Mouse (Mus musculus) MEL (cell line): Measurements from ENCODE around the gene Mpig6b. TPM values are rescaled to one million over a fixed set of nuclear protein-coding genes. Genes with fewer than 3 reads are reported as not detected.

Source experiments
- DNase-seq: peaks from one replicate; pipeline ENCODE4 v3.0.0; 2011; ENCODE audit warnings: low read depth, low spot score
- H3K27ac ChIP-seq: 2 replicates; pipeline ENCODE4 v1.5.1; 2012; ENCODE audit warnings: low read depth, mild to moderate bottlenecking, control low read depth, low read length, moderate library complexity; ENCODE audit not compliant: control insufficient read depth
- H3K27me3 ChIP-seq, 2 experiments: fragments of 150-350 bp in 1 of 2; sonication (generic) in 1 of 2; 2 replicates each; pipeline ENCODE4 v1.6.1; 2012; ENCODE audit warnings: low read length in 2 of 2, mild to moderate bottlenecking in 2 of 2, improper control_type of control experiment in 1 of 2, moderate library complexity in 1 of 2; ENCODE audit not compliant: insufficient read depth in 2 of 2, control insufficient read depth in 1 of 2
- H3K36me3 ChIP-seq, 2 experiments: 2 replicates each; pipeline ENCODE4 v1.6.1; 2012 to 2014; ENCODE audit warnings: low read length in 2 of 2, improper control_type of control experiment in 1 of 2, inconsistent platforms in 1 of 2, mild to moderate bottlenecking in 1 of 2; ENCODE audit not compliant: insufficient read depth in 2 of 2, control insufficient read depth in 1 of 2
- H3K4me1 ChIP-seq, 2 experiments: fragments of 150-350 bp in 1 of 2; sonication (generic) in 1 of 2; 2 replicates each; pipeline ENCODE4 v1.6.1; 2012; ENCODE audit warnings: low read length in 2 of 2, improper control_type of control experiment in 1 of 2, mild to moderate bottlenecking in 1 of 2; ENCODE audit not compliant: insufficient read depth in 2 of 2, control insufficient read depth in 1 of 2
- H3K4me3 ChIP-seq, 2 experiments: fragments of 150-350 bp in 1 of 2; sonication (generic) in 1 of 2; 2 replicates each; pipeline ENCODE4 v1.5.1; 2012; ENCODE audit warnings: low read depth in 2 of 2, low read length in 2 of 2, mild to moderate bottlenecking in 2 of 2, moderate library complexity in 2 of 2, control low read depth in 1 of 2, improper control_type of control experiment in 1 of 2; ENCODE audit not compliant: control insufficient read depth in 1 of 2, insufficient read depth in 1 of 2
- H3K79me2 ChIP-seq: 2 replicates; pipeline ENCODE4 v1.6.1; 2012; ENCODE audit warnings: mild to moderate bottlenecking, low read length, moderate library complexity; ENCODE audit not compliant: control insufficient read depth, poor library complexity, insufficient read depth
- H3K9ac ChIP-seq: 2 replicates; pipeline ENCODE4 v1.6.1; 2012; ENCODE audit warnings: low read depth, mild to moderate bottlenecking, control low read depth, low read length, moderate library complexity; ENCODE audit not compliant: control insufficient read depth, poor library complexity, severe bottlenecking
- H3K9me3 ChIP-seq: fragments of 150-350 bp; sonication (generic); replicated peaks from 2 replicates; pipeline ENCODE4 v1.6.1; 2012; ENCODE audit warnings: mild to moderate bottlenecking, low read length, improper control_type of control experiment, moderate library complexity; ENCODE audit not compliant: insufficient read depth
- CTCF ChIP-seq, 3 experiments: IDR thresholded peaks in 2 of 3; conservative IDR thresholded peaks in 1 of 3; 2 replicates each; pipeline ENCODE4 v1.5.1; 2011 to 2012; ENCODE audit warnings: low read length in 3 of 3, low read depth in 2 of 3, mild to moderate bottlenecking in 2 of 3, improper control_type of control experiment in 1 of 3, inconsistent platforms in 1 of 3, mixed read lengths in 1 of 3, moderate library complexity in 1 of 3; ENCODE audit not compliant: control insufficient read depth in 1 of 3, insufficient read depth in 1 of 3, poor library complexity in 1 of 3, severe bottlenecking in 1 of 3
- EP300 ChIP-seq, 2 experiments: IDR thresholded peaks; 2 replicates each; pipeline ENCODE4 v1.6.1; 2011; ENCODE audit warnings: improper control_type of control experiment in 2 of 2, low read length in 2 of 2, low read depth in 1 of 2, mild to moderate bottlenecking in 1 of 2
- GABPA ChIP-seq: IDR thresholded peaks from 2 replicates; pipeline ENCODE4 v1.6.1; 2012; ENCODE audit warnings: low read depth, mild to moderate bottlenecking, inconsistent platforms, low read length, improper control_type of control experiment, moderate library complexity
- HCFC1 ChIP-seq: IDR thresholded peaks from 2 replicates; pipeline ENCODE4 v1.6.1; 2012; ENCODE audit warnings: low read depth, mild to moderate bottlenecking, inconsistent platforms, low read length, improper control_type of control experiment, moderate library complexity
- KAT2A ChIP-seq: conservative IDR thresholded peaks from 2 replicates; pipeline ENCODE4 v1.6.1; 2012; ENCODE audit warnings: low read depth, low read length, improper control_type of control experiment, inconsistent platforms
- MAFK ChIP-seq: IDR thresholded peaks from 2 replicates; pipeline ENCODE4 v1.6.1; 2011; ENCODE audit warnings: low read depth, mild to moderate bottlenecking, low read length, improper control_type of control experiment, borderline replicate concordance
- MYB ChIP-seq: IDR thresholded peaks from 2 replicates; pipeline ENCODE4 v1.6.1; 2011; ENCODE audit warnings: mild to moderate bottlenecking, low read depth, low read length, improper control_type of control experiment
- POLR2A ChIP-seq, 2 experiments: IDR thresholded peaks; 2 replicates each; pipeline ENCODE4 v1.6.1; 2011 to 2012; ENCODE audit warnings: low read length in 2 of 2, mild to moderate bottlenecking in 2 of 2, control low read depth in 1 of 2, improper control_type of control experiment in 1 of 2, low read depth in 1 of 2, moderate library complexity in 1 of 2; ENCODE audit not compliant: control insufficient read depth in 1 of 2, insufficient read depth in 1 of 2, poor library complexity in 1 of 2
- RAD21 ChIP-seq: IDR thresholded peaks from 2 replicates; pipeline ENCODE4 v1.6.1; 2011; ENCODE audit warnings: mild to moderate bottlenecking, low read depth, low read length, improper control_type of control experiment
- SIN3A ChIP-seq: IDR thresholded peaks from 2 replicates; pipeline ENCODE4 v1.6.1; 2012; ENCODE audit warnings: low read length, improper control_type of control experiment, inconsistent platforms
- SMC3 ChIP-seq: IDR thresholded peaks from 2 replicates; pipeline ENCODE4 v1.6.1; 2011; ENCODE audit warnings: low read depth, low read length, improper control_type of control experiment
- TBP ChIP-seq: IDR thresholded peaks from 2 replicates; pipeline ENCODE4 v1.8.0; 2011; ENCODE audit warnings: low read depth, low read length, improper control_type of control experiment
- UBTF ChIP-seq: IDR thresholded peaks from 2 replicates; pipeline ENCODE4 v1.6.1; 2012; ENCODE audit warnings: low read depth, mild to moderate bottlenecking, inconsistent platforms, low read length, improper control_type of control experiment, moderate library complexity, borderline replicate concordance; ENCODE audit not compliant: insufficient read depth
- USF1 ChIP-seq: IDR thresholded peaks from 2 replicates; pipeline ENCODE4 v1.6.1; 2014; ENCODE audit warnings: low read depth, mild to moderate bottlenecking, inconsistent platforms, low read length, improper control_type of control experiment, moderate library complexity
- polyA plus RNA-seq, 2 experiments: library from polyadenylated mRNA; stranded (reverse) in 1 of 2; unstranded in 1 of 2; fragments of >175 nt in 1 of 2; fragments of >200 nt in 1 of 2; gene quantifications; 2 replicates each; pipeline versions ENCODE4 v1.2.1 to v1.2.4; 2012; ENCODE audit warnings: low replicate concordance in 2 of 2, low read depth in 1 of 2; ENCODE audit not compliant: insufficient read length in 2 of 2, insufficient read depth in 1 of 2, missing spikeins in 1 of 2
- total RNA-seq: library from RNA; depleted of rRNA; stranded (reverse); fragments of 300-350 nt; gene quantifications from 2 replicates; pipeline ENCODE4 v1.2.3, GENCODE M21; 2012

The Mpig6b gene
- total and polyA plus RNA-seq, 3 experiments, result not detected

DNA sequence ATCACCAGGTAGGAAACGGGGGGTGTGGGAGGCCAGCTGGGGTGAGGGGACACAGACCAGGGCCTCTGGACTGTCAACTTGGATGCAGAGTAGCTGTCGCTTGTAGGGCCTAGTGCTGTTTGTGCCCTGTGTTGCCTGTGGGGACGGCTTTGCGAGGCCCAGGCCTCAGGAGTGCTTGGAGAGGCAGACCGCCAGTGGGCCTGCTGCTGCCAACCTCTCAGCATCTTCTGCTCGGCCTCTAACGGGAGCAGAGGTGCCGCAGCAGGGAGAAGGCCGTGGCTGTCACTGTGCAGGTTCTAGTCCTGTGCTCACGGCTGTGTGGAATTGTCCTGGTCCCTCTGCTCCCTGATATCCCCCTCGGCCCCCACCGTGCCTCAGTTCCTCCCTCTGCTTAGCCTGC is 30.6 kb upstream of the Mpig6b start:
- no peaks in the 10 kb centered on the region; a peak in 2 of 4 replicates for H3K36me3 ChIP-seq
- no peaks in the 10 kb centered on the region for H3K27me3 ChIP-seq
- H3K27ac ChIP-seq, result no peak overlapping the region
- no peak overlapping the region for H3K4me3 ChIP-seq
- no peaks in the 10 kb centered on the region for H3K9me3 ChIP-seq
- TF ChIP-seq GABPA (no peak), MYB (no peak), TBP (no peak)
- DNase-seq, result no peak
- peaks cover 2% of the 10 kb centered on the region; the same call in 1 of the 2 replicates for H3K79me2 ChIP-seq
- H3K4me1 ChIP-seq, result no peaks in the 10 kb centered on the region
- H3K9ac ChIP-seq, result no peak overlapping the region

DNA sequence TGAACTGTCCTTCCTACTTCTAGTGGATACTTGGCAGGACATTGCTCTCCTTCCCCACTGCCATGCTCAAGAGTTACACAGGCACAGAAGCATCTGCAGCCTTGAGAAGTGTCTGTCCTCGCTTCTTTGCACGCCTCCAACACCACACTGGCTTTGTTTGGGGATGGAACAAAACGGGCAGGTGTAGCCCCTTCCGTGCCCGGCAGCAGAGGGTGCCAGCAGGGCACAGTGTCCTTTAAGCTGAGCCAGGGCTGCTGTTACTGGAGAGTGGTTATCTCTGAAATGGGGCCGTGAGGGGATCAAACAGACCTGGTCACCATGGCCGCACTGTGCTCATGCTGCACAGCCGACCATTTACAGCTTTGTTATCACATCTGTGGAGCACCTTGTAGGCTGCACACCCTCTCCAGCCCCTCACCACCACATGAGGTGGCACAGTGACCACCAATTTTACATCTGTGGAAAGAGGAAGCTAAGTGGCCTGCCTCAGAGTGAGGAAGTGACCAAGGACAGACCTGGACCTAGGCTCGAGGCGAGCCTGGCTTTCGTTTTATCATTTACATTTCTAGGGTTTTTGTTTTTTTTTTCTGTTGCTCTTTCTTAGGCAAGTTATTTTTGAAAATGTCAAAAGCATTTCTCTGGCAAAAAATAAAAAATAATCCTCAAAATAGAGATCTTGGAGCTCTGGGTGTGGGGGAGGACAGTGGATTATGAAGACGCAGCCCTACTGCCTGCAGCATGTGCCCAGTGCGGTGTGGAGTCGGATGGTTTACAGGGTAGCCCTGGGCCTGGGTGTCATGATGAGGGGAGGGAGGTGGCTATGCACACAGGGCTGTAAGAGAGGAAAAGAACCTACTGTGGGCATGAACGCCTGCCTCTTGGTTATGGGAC is 28.7 kb upstream of the Mpig6b start:
- Histone ChIP-seq H3K27me3 (no peaks in the 10 kb centered on the region), H3K79me2 (peaks cover 14% of the 10 kb centered on the region), H3K9ac (no peak overlapping the region), H3K27ac (no peak overlapping the region), H3K4me3 (no peak overlapping the region), H3K9me3 (no peaks in the 10 kb centered on the region), H3K36me3 (peaks cover 0 to 2% of the 10 kb centered on the region in 2 experiments; a peak in 3 of 4 replicates), H3K4me1 (peaks cover 2 to 10% of the 10 kb centered on the region in 2 experiments; a peak in 3 of 4 replicates)
- no peak for TF ChIP-seq EP300 (IDR thresholded peaks at IDR 0.05; ENCODE audit: low read depth in 1 of 2, low read length in 2 of 2)
- no peak for TF ChIP-seq GABPA
- TF ChIP-seq SMC3, result no peak
- no peak for TF ChIP-seq MYB
- no peak for TF ChIP-seq SIN3A
- no peak for TF ChIP-seq USF1
- no peak for TF ChIP-seq CTCF (IDR thresholded peaks at IDR 0.05 in 2 of 3, conservative IDR thresholded peaks at IDR 0.05 in 1 of 3; ENCODE audit: control insufficient read depth in 1 of 3, insufficient read depth in 1 of 3, low read depth in 2 of 3, low read length in 3 of 3, poor library complexity in 1 of 3, severe bottlenecking in 1 of 3)
- no peak for TF ChIP-seq RAD21
- TF ChIP-seq UBTF, result no peak
- no peak for TF ChIP-seq HCFC1
- no peak for TF ChIP-seq KAT2A
- TF ChIP-seq MAFK, result no peak
- no peak for TF ChIP-seq POLR2A (IDR thresholded peaks at IDR 0.05; ENCODE audit: control insufficient read depth in 1 of 2, insufficient read depth in 1 of 2, low read depth in 1 of 2, low read length in 2 of 2, poor library complexity in 1 of 2)
- DNase-seq, result no peak
